Mouse (Mus musculus) heart, postnatal 25 days (tissue): ENCODE data around the gene Ei24. TPM values are rescaled to one million over a fixed set of nuclear protein-coding genes. Genes with fewer than 3 reads are reported as not detected.
A peak's percentile ranks its signal among the peaks of the same experiment; 100 is the strongest.

ENCODE experiments used
- DNase-seq: peaks from one replicate; pipeline ENCODE4 v3.0.0; 2022; ENCODE audit warnings: low spot score
- intact Hi-C: fragments of 180-260 bp; cut with DNase I; formaldehyde crosslinking; loops from one replicate; pipeline ENCODE4 v1.15.1; 2025
- total RNA-seq, 2 experiments: library from RNA; stranded (reverse); gene quantifications; 2 replicates each; pipeline ENCODE4 v1.2.3; 2021

The Ei24 gene
- total RNA-seq, result 10 to 100 TPM; 87.8 to 91.9 TPM

GRCm38 (mm10) chr9:36796781-36797555 lies at the start of gene Ei24:
TSS of gene Ei24 (minus strand) at chr9:36797393.
- intact Hi-C loops, result loop anchor here (1.0 to 10.0 kb wide), 2 partner anchors 34 to 88 kb away; no protein-coding TSS in a partner anchor
- DNase-seq, result peak; percentile 84

- DNase-seq, result no peak
- intact Hi-C loops, result no loop called here
Observed at GRCm38 (mm10) chr9:36846346-36846745, 49.2 kb upstream of the Ei24 start.

- no peak for DNase-seq
- intact Hi-C loops, result no loop called here
Observed at GRCm38 (mm10) chr9:36833914-36834313, 36.7 kb upstream of the Ei24 start.

- DNase-seq, result no peak
- intact Hi-C loops, result no loop called here
Observed at GRCm38 (mm10) chr9:36833043-36833881, 36.1 kb upstream of the Ei24 start.

- peak; percentile 31 for DNase-seq
- intact Hi-C loops, result no loop called here
Observed at GRCm38 (mm10) chr9:36832529-36832928, 35.3 kb upstream of the Ei24 start.

- no peak for DNase-seq
- intact Hi-C loops, result loop anchor here (1.0 kb wide), 1 partner anchor 34 kb away; the partner anchor contains the start of gene Ei24
Observed at GRCm38 (mm10) chr9:36831401-36831800, 34.2 kb upstream of the Ei24 start.

- intact Hi-C loops, result no loop called here
- no peak for DNase-seq
Observed at GRCm38 (mm10) chr9:36826612-36827363, 29.6 kb upstream of the Ei24 start.

- DNase-seq, result no peak
- intact Hi-C loops, result no loop called here
Observed at GRCm38 (mm10) chr9:36822024-36822423, 24.8 kb upstream of the Ei24 start.

GRCm38 (mm10) chr9:36821644-36822000 lies 24.4 kb upstream of the Ei24 start, which contains the start of gene Fez1:
TSS of gene Fez1 (plus strand) at chr9:36821864.
- no peak for DNase-seq
- intact Hi-C loops, result no loop called here

GRCm38 (mm10) chr9:36820969-36821643 lies 23.9 kb upstream of the Ei24 start:
- no peak for DNase-seq
- intact Hi-C loops, result no loop called here

GRCm38 (mm10) chr9:36818905-36819304 lies 21.7 kb upstream of the Ei24 start:
- intact Hi-C loops, result no loop called here
- DNase-seq, result no peak

GRCm38 (mm10) chr9:36814486-36814885 lies 17.3 kb upstream of the Ei24 start:
- no peak for DNase-seq
- intact Hi-C loops, result no loop called here

- DNase-seq, result no peak
- intact Hi-C loops, result no loop called here
Observed at GRCm38 (mm10) chr9:36808126-36808785, 11.1 kb upstream of the Ei24 start.

- intact Hi-C loops, result no loop called here
- DNase-seq, result no peak
Observed at GRCm38 (mm10) chr9:36805256-36805975, 8.2 kb upstream of the Ei24 start.

- no peak for DNase-seq
Observed at GRCm38 (mm10) chr9:36803926-36804325, 6.7 kb upstream of the Ei24 start.

GRCm38 (mm10) chr9:36803386-36803785 lies 6.2 kb upstream of the Ei24 start:
- DNase-seq, result no peak
- intact Hi-C loops, result no loop called here

More at GRCm38 (mm10) chr9:36803926-36804325, 6.7 kb upstream of the Ei24 start:
- intact Hi-C loops, result no loop called here

- no peak for DNase-seq
- intact Hi-C loops, result no loop called here
Observed at GRCm38 (mm10) chr9:36802951-36803350, 5.8 kb upstream of the Ei24 start.

- DNase-seq, result no peak
- intact Hi-C loops, result no loop called here
Observed at GRCm38 (mm10) chr9:36801961-36802360, 4.8 kb upstream of the Ei24 start.
